ENCODE assay signal across 23 mouse cellular contexts in the genomic region with DNA sequence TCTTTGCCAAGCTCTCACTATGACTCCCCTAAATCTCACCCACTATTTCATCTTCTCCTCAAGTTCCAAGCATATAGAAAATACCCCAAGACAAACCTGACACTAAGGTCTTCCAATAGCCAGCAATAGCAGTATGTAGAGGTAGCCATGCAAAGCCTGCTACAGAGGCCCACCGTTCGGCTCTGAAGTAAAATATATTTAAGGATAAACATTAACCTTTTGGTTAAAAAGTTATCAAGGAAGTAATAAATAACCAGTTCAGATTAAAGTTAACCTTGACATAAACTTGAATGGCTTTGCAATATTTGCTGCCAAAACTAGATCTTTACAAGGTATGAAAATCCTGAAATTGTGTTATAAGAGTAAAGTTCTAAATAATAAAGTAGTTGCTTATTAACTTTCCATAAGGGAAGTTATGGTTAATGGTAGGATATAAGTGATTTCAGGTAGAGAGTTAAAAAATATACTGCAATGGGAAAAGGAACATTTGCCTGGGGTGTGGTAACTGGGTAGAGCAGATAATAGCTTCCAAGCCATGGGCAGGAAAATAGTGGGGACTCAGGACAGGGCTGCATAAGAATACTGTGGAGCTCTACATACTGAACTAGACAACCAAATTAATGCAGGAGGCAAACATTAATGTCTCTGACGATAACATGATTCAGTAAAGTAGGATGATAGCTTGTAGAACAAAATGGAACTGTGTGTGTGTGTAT. TPM values are rescaled to one million over a fixed set of nuclear protein-coding genes. Genes with fewer than 3 reads are reported as not detected.
DNase-seq lines count a peak whose midpoint lies in the region; ATAC-seq and TF ChIP-seq lines count a peak whose summit lies in the region.
"Had no signal": no experiment of that assay in that cellular context is flagged by ENCODE, and none has a peak within 500 bp of the region (broad histone marks: within the 10 kb centered on the region; RNA-seq: fewer than 3 reads in every experiment).

A gene (minus strand): TSS at position 183 of the 716 bp plus-strand sequence.

- no peak for TF ChIP-seq CTCF in intestine, postnatal 0 days (IDR thresholded peaks at IDR 0.05; ENCODE audit: low read depth)
- no peak for TF ChIP-seq CTCF in kidney, postnatal 0 days (IDR thresholded peaks at IDR 0.05; ENCODE audit: low read depth)
- no peak for TF ChIP-seq CTCF in liver, postnatal 0 days (IDR thresholded peaks at IDR 0.05; ENCODE audit: low read depth)

- no peaks in the 10 kb centered on the region for H3K9me3 ChIP-seq in intestine, postnatal 0 days (ENCODE audit: control insufficient read depth)
- no peaks in the 10 kb centered on the region for H3K9me3 ChIP-seq in kidney, postnatal 0 days (replicated peaks; ENCODE audit: low read length)
- H3K9me3 ChIP-seq in liver, postnatal 0 days (ENCODE audit: low read length) = no peaks in the 10 kb centered on the region
- H3K9me3 ChIP-seq: embryonic facial prominence, embryonic 10.5 days; midbrain, embryonic 13.5 days had no signal

- intact Hi-C loops in heart, postnatal 14 days (cut with DNase I) = no loop called here

- H3K4me2 ChIP-seq in intestine, postnatal 0 days (replicated peaks; ENCODE audit: low read depth) = peak within 1 kb of the TSS; percentile 52
- peak within 1 kb of the TSS; percentile 30 for H3K4me2 ChIP-seq in kidney, postnatal 0 days (ENCODE audit: low read length)
- H3K4me2 ChIP-seq in liver, postnatal 0 days (ENCODE audit: low read depth, low read length) = peak within 1 kb of the TSS; percentile 62
- H3K4me2 ChIP-seq: hindbrain, embryonic 14.5 days; midbrain, embryonic 13.5 days had no signal

- H3K9ac ChIP-seq in intestine, postnatal 0 days (ENCODE audit: low read depth, low read length) = no peak within 1 kb of the TSS
- no peak within 1 kb of the TSS for H3K9ac ChIP-seq in kidney, postnatal 0 days (ENCODE audit: low read depth, low read length)
- H3K9ac ChIP-seq in liver, postnatal 0 days (replicated peaks) = no peak within 1 kb of the TSS
- H3K9ac ChIP-seq: forebrain, postnatal 0 days; hindbrain, embryonic 14.5 days; midbrain, embryonic 13.5 days had no signal

- H3K4me3 ChIP-seq in intestine, postnatal 0 days (ENCODE audit: low read depth, low read length) = peak within 1 kb of the TSS; percentile 31
- H3K4me3 ChIP-seq in kidney, postnatal 0 days (replicated peaks; ENCODE audit: low read depth, low read length) = no peak within 1 kb of the TSS
- peak within 1 kb of the TSS; percentile 32 for H3K4me3 ChIP-seq in liver, postnatal 0 days (ENCODE audit: low read depth, low read length)
- H3K4me3 ChIP-seq: embryonic facial prominence, embryonic 10.5 days; layer of hippocampus, adult 2 months; midbrain, embryonic 13.5 days; myocyte had no signal

- no peak within 1 kb of the TSS; the same call in 1 of the 2 replicates for H3K27ac ChIP-seq in intestine, postnatal 0 days (ENCODE audit: low read depth, low read length)
- peak within 1 kb of the TSS; percentile 77 for H3K27ac ChIP-seq in kidney, postnatal 0 days
- no peak within 1 kb of the TSS for H3K27ac ChIP-seq in liver, postnatal 0 days (ENCODE audit: low read depth)
- H3K27ac ChIP-seq: embryonic facial prominence, embryonic 10.5 days; hindbrain, embryonic 14.5 days; layer of hippocampus, adult 2 months; macrophage; midbrain, embryonic 13.5 days; stomach, postnatal 0 days had no signal

- 22% methylated on average over 3 of the region's 3 CpGs for WGBS in intestine, postnatal 0 days
- 39% methylated on average over 3 of the region's 3 CpGs for WGBS in kidney, postnatal 0 days
- 64% methylated on average over 3 of the region's 3 CpGs for WGBS in liver, postnatal 0 days (ENCODE audit: insufficient replicate concordance)

- no peaks in the 10 kb centered on the region for H3K36me3 ChIP-seq in intestine, postnatal 0 days (ENCODE audit: control insufficient read depth, insufficient read depth)
- H3K36me3 ChIP-seq in kidney, postnatal 0 days (ENCODE audit: insufficient read depth, low read length) = no peaks in the 10 kb centered on the region
- H3K36me3 ChIP-seq in liver, postnatal 0 days (replicated peaks; ENCODE audit: insufficient read depth, low read length) = no peaks in the 10 kb centered on the region
- H3K36me3 ChIP-seq: embryonic facial prominence, embryonic 10.5 days; midbrain, embryonic 13.5 days had no signal

- no peak for TF ChIP-seq EP300 in liver, postnatal 0 days (IDR thresholded peaks at IDR 0.05; ENCODE audit: low read depth)

- H3K27me3 ChIP-seq in intestine, postnatal 0 days (replicated peaks; ENCODE audit: control insufficient read depth, insufficient read depth, low read length) = no peaks in the 10 kb centered on the region
- no peaks in the 10 kb centered on the region for H3K27me3 ChIP-seq in kidney, postnatal 0 days (ENCODE audit: insufficient read depth, low read length)
- no peaks in the 10 kb centered on the region for H3K27me3 ChIP-seq in liver, postnatal 0 days (ENCODE audit: insufficient read depth, low read length)
- H3K27me3 ChIP-seq: midbrain, embryonic 13.5 days had no signal

- no peak for DNase-seq in adrenal gland, postnatal 25 days
- DNase-seq in kidney, postnatal 0 days (ENCODE audit: low spot score) = peak; percentile 38
- DNase-seq in liver, postnatal 0 days = no peak
- DNase-seq in heart, postnatal 14 days = no peak
- DNase-seq in cerebellum, postnatal 10 days = no peak
- DNase-seq: cerebellum, postnatal 25 days; forebrain, postnatal 0 days; gastrocnemius, postnatal 14 days; heart, postnatal 10 days; lung, adult 18-20 months had no signal

- peak; percentile 72; the same call in 1 of the 2 replicates for ATAC-seq in intestine, postnatal 0 days
- ATAC-seq in kidney, postnatal 0 days (replicated peaks; ENCODE audit: low FRiP score, low read depth) = peak; percentile 67; the same call in 1 of the 2 replicates
- no peak for ATAC-seq in liver, postnatal 0 days
- no peak for ATAC-seq in erythroblast, adult 5-6 weeks (replicated peaks; ENCODE audit: low FRiP score, poor library complexity, severe bottlenecking)
- ATAC-seq: CD4-positive, CD25-positive, alpha-beta regulatory T cell, adult 4 months; forebrain, postnatal 0 days; midbrain, embryonic 13.5 days had no signal

- H3K4me1 ChIP-seq in intestine, postnatal 0 days (replicated peaks; ENCODE audit: control insufficient read depth, insufficient read depth, low read length) = no peaks in the 10 kb centered on the region
- H3K4me1 ChIP-seq in kidney, postnatal 0 days (replicated peaks; ENCODE audit: insufficient read depth, low read length) = no peaks in the 10 kb centered on the region
- H3K4me1 ChIP-seq in liver, postnatal 0 days (ENCODE audit: insufficient read depth) = 0 out of 2 replicates have a peak, but pooled peaks cover 5% of the 10 kb centered on the region
- H3K4me1 ChIP-seq: embryonic facial prominence, embryonic 10.5 days; midbrain, embryonic 13.5 days had no signal

RNA-seq across cellular contexts. Expression of the gene that starts here (rescaled TPM):
- 223 and 290 TPM in 2 replicates for total RNA-seq in adrenal gland, postnatal 25 days (2021)
- polyA plus RNA-seq in intestine, postnatal 0 days (2015; fragmentation: Nextera tagmentation; extraction: Ambion mirVana) = 32.5 and 33.9 TPM in 2 replicates
- polyA plus RNA-seq in kidney, postnatal 0 days (2015; fragmentation: Nextera tagmentation; extraction: Ambion mirVana) = 134 and 139 TPM in 2 replicates
- polyA plus RNA-seq in liver, postnatal 0 days (2015; fragmentation: Nextera tagmentation; extraction: Ambion mirVana) = 34.5 and 36.6 TPM in 2 replicates
- not detected for total RNA-seq in heart, postnatal 14 days (2021)
- not detected in 2 replicates for total RNA-seq in erythroblast, adult 5-6 weeks (2015; ENCODE audit: low replicate concordance)
- not detected in 2 replicates for total RNA-seq in erythroblast, adult 5-6 weeks (2017; ENCODE audit: low replicate concordance)
- total RNA-seq: forebrain, postnatal 0 days; gastrocnemius, postnatal 14 days; heart, postnatal 10 days; layer of hippocampus, adult 2 months; left cerebral cortex, postnatal 25 days; MEL; neutrophil, adult 5-6 weeks had no signal
- polyA plus RNA-seq: CD4-positive, CD25-positive, alpha-beta regulatory T cell, adult 4 months; embryonic facial prominence, embryonic 10.5 days; forebrain, postnatal 0 days; hindbrain, embryonic 14.5 days; macrophage; midbrain, embryonic 13.5 days; myocyte; stomach, postnatal 0 days had no signal

Comparison
In these comparisons a context has a peak if more than half of its experiments do, and no peak if none do; other contexts are left out.
1. RNA of the gene that starts here (total RNA-seq): 223 to 290 TPM in adrenal gland, postnatal 25 days; not detected in heart, postnatal 14 days and not detected in erythroblast, adult 5-6 weeks; every median in the first group is over 100 times any median in the second.
2. ATAC-seq: peak in intestine, postnatal 0 days (single experiment) and kidney, postnatal 0 days (single experiment); none in liver, postnatal 0 days (single experiment) and erythroblast, adult 5-6 weeks (single experiment).
3. Peak in every context shown above with its lines, with median percentiles within 50 percentile points of each other: H3K4me2 ChIP-seq.